Mouse (Mus musculus) liver, postnatal 0 days (tissue): ENCODE measurements around the gene Rbms3.

ENCODE experiments used
- CTCF ChIP-seq: sonication (generic); IDR thresholded peaks from 2 replicates; pipeline ENCODE4 v1.5.1; 2016; ENCODE audit warnings: antibody characterized with exemption, low read depth
- EP300 ChIP-seq: IDR thresholded peaks from 2 replicates; pipeline ENCODE4 v1.6.1; 2016; ENCODE audit warnings: antibody characterized with exemption, low read depth, mild to moderate bottlenecking

- TF ChIP-seq CTCF, result no peak
- TF ChIP-seq EP300, result no peak
Observed at GRCm38 (mm10) chr9:116791850-116792249, 837.9 kb downstream of the Rbms3 start.
